Mouse (Mus musculus) midbrain, embryonic 10.5 days (tissue): Measurements from ENCODE around the gene Ryr2. TPM values are rescaled to one million over a fixed set of nuclear protein-coding genes. Genes with fewer than 3 reads are reported as not detected.
"Not testable (repeated sequence)": the region's sequence is repeated elsewhere in the genome, so short reads cannot be mapped to it uniquely, and the experiment has no call there.

Source experiments
- DNase-seq: peaks from one replicate; pipeline ENCODE4 v3.0.0-alpha.2; 2017; ENCODE audit warnings: low spot score
- H3K27ac ChIP-seq: fragments of 300-500 bp; sonication (generic); replicated peaks from 2 replicates; pipeline ENCODE4 v1.5.1; 2016; ENCODE audit warnings: mild to moderate bottlenecking
- H3K27me3 ChIP-seq: fragments of 300-500 bp; sonication (generic); 2 replicates; pipeline ENCODE4 v1.6.1; 2016; ENCODE audit warnings: low read depth, mild to moderate bottlenecking; ENCODE audit not compliant: poor library complexity, severe bottlenecking
- H3K36me3 ChIP-seq: fragments of 300-500 bp; sonication (generic); 2 replicates; pipeline ENCODE4 v1.6.1; 2016; ENCODE audit warnings: mild to moderate bottlenecking, moderate library complexity
- H3K4me1 ChIP-seq: fragments of 300-500 bp; sonication (generic); 2 replicates; pipeline ENCODE4 v1.6.1; 2016
- H3K4me3 ChIP-seq: fragments of 300-500 bp; sonication (generic); 2 replicates; pipeline ENCODE4 v1.5.1; 2016; ENCODE audit warnings: mild to moderate bottlenecking, moderate library complexity
- H3K9me3 ChIP-seq: fragments of 300-500 bp; sonication (generic); replicated peaks from 2 replicates; pipeline ENCODE4 v1.6.1; 2016; ENCODE audit warnings: mild to moderate bottlenecking
- WGBS: fragments of 180-500 bp; shearing (Covaris S2); methylation state at CpG from one replicate; pipeline ENCODE4 v1.1.7; 2016; 5-methylcytosine and 5-hydroxymethylcytosine counted together
- polyA plus RNA-seq: library from polyadenylated mRNA; unstranded; fragments of >200 nt; fragmentation: Nextera tagmentation; extraction: Ambion mirVana; gene quantifications from 2 replicates; pipeline ENCODE4 v1.2.1, GENCODE M21; 2016

Gene Ryr2
- polyA plus RNA-seq, 1 experiment from 2014 or later = 0.07 TPM

GRCm38 (mm10) chr13:11831210-11831609, 275.5 kb downstream of the Ryr2 start:
- no peak for DNase-seq
- Histone ChIP-seq H3K27me3 (no peaks in the 10 kb centered on the region), H3K4me3 (no peak overlapping the region), H3K36me3 (no peaks in the 10 kb centered on the region), H3K27ac (no peak overlapping the region), H3K4me1 (no peaks in the 10 kb centered on the region), H3K9me3 (no peaks in the 10 kb centered on the region)
- 76% methylated on average over 4 of the region's 4 CpGs for WGBS

GRCm38 (mm10) chr13:11825563-11826226, 281.1 kb downstream of the Ryr2 start:
- 96% methylated on average over 2 of the region's 2 CpGs for WGBS
- no peak for DNase-seq
- no peaks in the 10 kb centered on the region for H3K27me3 ChIP-seq
- no peak overlapping the region for H3K4me3 ChIP-seq
- no peak overlapping the region for H3K27ac ChIP-seq
- H3K36me3 ChIP-seq = no peaks in the 10 kb centered on the region
- H3K4me1 ChIP-seq = no peaks in the 10 kb centered on the region
- H3K9me3 ChIP-seq = no peaks in the 10 kb centered on the region

GRCm38 (mm10) chr13:11818723-11819122, 288.0 kb downstream of the Ryr2 start:
- H3K4me1 ChIP-seq = no peaks in the 10 kb centered on the region
- 74% methylated on average over 3 of the region's 3 CpGs for WGBS
- no peaks in the 10 kb centered on the region for H3K27me3 ChIP-seq
- H3K4me3 ChIP-seq = no peak overlapping the region
- H3K27ac ChIP-seq = no peak overlapping the region
- H3K36me3 ChIP-seq = no peaks in the 10 kb centered on the region
- no peak for DNase-seq
- no peaks in the 10 kb centered on the region for H3K9me3 ChIP-seq

- not testable (repeated sequence) for DNase-seq, H3K27me3 ChIP-seq, H3K4me3 ChIP-seq, H3K27ac ChIP-seq, H3K9me3 ChIP-seq, H3K4me1 ChIP-seq, H3K36me3 ChIP-seq
- WGBS = 94% methylated on average over 1 of the region's 1 CpGs
Observed at GRCm38 (mm10) chr13:11809365-11809764, 297.4 kb downstream of the Ryr2 start.

GRCm38 (mm10) chr13:11792536-11792935, 314.2 kb downstream of the Ryr2 start:
- no peak overlapping the region for H3K27ac ChIP-seq

GRCm38 (mm10) chr13:11790536-11790935, 316.2 kb downstream of the Ryr2 start:
- no peaks in the 10 kb centered on the region for H3K9me3 ChIP-seq
- no peak overlapping the region for H3K4me3 ChIP-seq
- no peaks in the 10 kb centered on the region for H3K36me3 ChIP-seq
- H3K4me1 ChIP-seq = no peaks in the 10 kb centered on the region
- DNase-seq = no peak
- no peaks in the 10 kb centered on the region for H3K27me3 ChIP-seq
- 80% methylated on average over 5 of the region's 5 CpGs for WGBS
- no peak overlapping the region for H3K27ac ChIP-seq

More at GRCm38 (mm10) chr13:11792536-11792935, 314.2 kb downstream of the Ryr2 start:
- no peaks in the 10 kb centered on the region for H3K36me3 ChIP-seq
- DNase-seq = no peak
- H3K4me3 ChIP-seq = no peak overlapping the region
- no peaks in the 10 kb centered on the region for H3K27me3 ChIP-seq
- H3K9me3 ChIP-seq = no peaks in the 10 kb centered on the region
- no peaks in the 10 kb centered on the region for H3K4me1 ChIP-seq
- 89% methylated on average over 3 of the region's 3 CpGs for WGBS

- Histone ChIP-seq H3K27ac (no peak overlapping the region), H3K36me3 (no peaks in the 10 kb centered on the region), H3K4me3 (no peak overlapping the region), H3K4me1 (no peaks in the 10 kb centered on the region), H3K27me3 (no peaks in the 10 kb centered on the region), H3K9me3 (no peaks in the 10 kb centered on the region)
- no peak for DNase-seq
- 76% methylated on average over 3 of the region's 3 CpGs for WGBS
Observed at GRCm38 (mm10) chr13:11782411-11783155, 324.2 kb downstream of the Ryr2 start.

DNA sequence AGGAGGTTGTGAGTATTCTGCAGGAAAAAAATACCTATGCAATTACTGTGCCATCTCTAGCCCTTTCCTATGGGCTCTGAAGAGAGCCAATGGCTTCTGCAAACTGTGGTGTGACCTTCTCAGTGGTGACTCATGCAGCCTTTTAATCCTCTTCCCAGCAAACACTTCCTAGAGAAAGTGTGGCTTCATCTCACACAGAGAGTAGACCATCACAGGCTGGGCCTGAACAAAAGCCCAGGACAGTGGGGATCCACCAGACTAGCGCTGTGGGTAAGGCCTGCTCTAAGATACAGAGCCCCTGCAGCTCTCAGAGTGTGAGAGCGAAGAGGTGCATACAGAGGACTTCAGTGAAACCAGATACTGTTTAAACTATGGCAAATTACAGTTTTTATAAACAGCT, 325.7 kb downstream of the Ryr2 start:
- H3K4me1 ChIP-seq = no peaks in the 10 kb centered on the region
- no peak overlapping the region for H3K4me3 ChIP-seq
- 26% methylated on average over 2 of the region's 2 CpGs for WGBS
- no peaks in the 10 kb centered on the region for H3K36me3 ChIP-seq
- no peak for DNase-seq
- H3K27me3 ChIP-seq = no peaks in the 10 kb centered on the region
- no peak overlapping the region for H3K27ac ChIP-seq
- H3K9me3 ChIP-seq = no peaks in the 10 kb centered on the region

DNA sequence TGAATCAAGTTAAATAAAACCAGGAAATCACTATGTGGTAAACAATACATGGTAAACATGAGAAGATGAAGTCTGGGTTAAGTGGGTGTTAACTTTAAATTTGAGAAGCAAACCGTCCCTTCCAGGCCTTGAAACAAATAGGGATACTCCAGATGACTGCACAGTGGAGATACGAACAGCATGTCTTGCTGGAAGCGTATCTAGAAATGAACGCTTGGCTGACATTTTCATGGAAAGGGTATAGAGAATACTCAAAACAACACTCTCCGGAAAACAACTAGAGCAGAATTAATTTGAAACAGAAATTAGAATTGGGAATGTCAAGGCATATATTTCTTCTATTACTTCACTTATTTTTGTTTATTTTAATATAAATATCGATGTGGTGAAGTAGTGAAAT, 329.0 kb downstream of the Ryr2 start:
- 93% methylated on average over 6 of the region's 6 CpGs for WGBS
- no peak for DNase-seq
- Histone ChIP-seq H3K4me1 (no peaks in the 10 kb centered on the region), H3K4me3 (no peak overlapping the region), H3K9me3 (no peaks in the 10 kb centered on the region), H3K27ac (no peak overlapping the region), H3K36me3 (no peaks in the 10 kb centered on the region), H3K27me3 (no peaks in the 10 kb centered on the region)

GRCm38 (mm10) chr13:11772173-11772572, 334.6 kb downstream of the Ryr2 start:
- Histone ChIP-seq H3K4me3 (no peak overlapping the region), H3K27ac (no peak overlapping the region), H3K36me3 (no peaks in the 10 kb centered on the region), H3K4me1 (no peaks in the 10 kb centered on the region), H3K9me3 (no peaks in the 10 kb centered on the region), H3K27me3 (no peaks in the 10 kb centered on the region)
- WGBS = 92% methylated on average over 8 of the region's 8 CpGs
- DNase-seq = no peak

- WGBS = 73% methylated on average over 2 of the region's 2 CpGs
- H3K4me1 ChIP-seq = no peaks in the 10 kb centered on the region
- peaks cover 6% of the 10 kb centered on the region; the same call in 1 of the 2 replicates for H3K9me3 ChIP-seq
- no peaks in the 10 kb centered on the region for H3K36me3 ChIP-seq
- H3K27me3 ChIP-seq = no peaks in the 10 kb centered on the region
- H3K4me3 ChIP-seq = no peak overlapping the region
- DNase-seq = no peak
- no peak overlapping the region for H3K27ac ChIP-seq
Observed at GRCm38 (mm10) chr13:11766899-11767298, 339.8 kb downstream of the Ryr2 start.

GRCm38 (mm10) chr13:11763925-11764324, 342.8 kb downstream of the Ryr2 start:
- 89% methylated on average over 4 of the region's 4 CpGs for WGBS
- Histone ChIP-seq H3K36me3 (no peaks in the 10 kb centered on the region), H3K9me3 (peaks cover 6% of the 10 kb centered on the region; the same call in 1 of the 2 replicates), H3K27ac (no peak overlapping the region), H3K27me3 (no peaks in the 10 kb centered on the region), H3K4me3 (no peak overlapping the region), H3K4me1 (no peaks in the 10 kb centered on the region)
- DNase-seq = no peak

DNA sequence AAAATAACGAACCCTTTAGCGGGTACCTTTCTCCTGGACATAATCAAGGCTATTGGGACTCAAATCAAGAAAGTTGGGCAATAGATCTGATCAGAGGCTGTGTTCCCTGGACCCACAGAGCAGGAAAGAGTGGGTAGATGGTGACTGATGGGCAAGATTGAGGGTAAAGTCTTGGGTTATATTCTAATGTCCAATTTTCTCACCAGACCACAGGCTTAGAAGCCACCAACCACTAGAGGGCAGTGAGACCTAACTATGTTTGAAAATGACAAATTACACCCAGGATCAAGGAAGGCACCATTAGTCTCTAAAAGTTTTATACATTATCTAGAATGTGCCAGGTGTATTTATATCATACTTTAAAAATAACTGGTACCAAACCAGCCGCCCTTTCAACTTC, 343.6 kb downstream of the Ryr2 start:
- Histone ChIP-seq H3K4me3 (no peak overlapping the region), H3K27ac (no peak overlapping the region), H3K36me3 (no peaks in the 10 kb centered on the region), H3K27me3 (no peaks in the 10 kb centered on the region), H3K4me1 (no peaks in the 10 kb centered on the region), H3K9me3 (peaks cover 6% of the 10 kb centered on the region; the same call in 1 of the 2 replicates)
- no peak for DNase-seq
- WGBS = 91% methylated on average over 3 of the region's 3 CpGs
